Mouse (Mus musculus) heart, adult 2 months (tissue): ENCODE results near the gene Snrpd2. TPM values are rescaled to one million over a fixed set of nuclear protein-coding genes. Genes with fewer than 3 reads are reported as not detected.

Experiments
- DNase-seq, 2 experiments: peaks; one replicate each; pipeline ENCODE4 v3.0.0; 2021
- H3K27ac ChIP-seq: fragments of 200-600 bp; 2 replicates; pipeline ENCODE4 v1.8.1; 2022
- H3K27me3 ChIP-seq: fragments of 200-500 bp; 2 replicates; pipeline ENCODE4 v1.6.1; 2012; ENCODE audit warnings: mild to moderate bottlenecking, low read length, inconsistent platforms, mixed read lengths; ENCODE audit not compliant: control insufficient read depth, insufficient read depth
- H3K36me3 ChIP-seq: fragments of 200-500 bp; 2 replicates; pipeline ENCODE4 v1.6.1; 2012; ENCODE audit warnings: low read length, inconsistent platforms; ENCODE audit not compliant: control insufficient read depth, insufficient read depth
- H3K4me1 ChIP-seq: fragments of 200-500 bp; 2 replicates; pipeline ENCODE4 v1.6.1; 2011; ENCODE audit warnings: low read length; ENCODE audit not compliant: control insufficient read depth, insufficient read depth
- H3K4me3 ChIP-seq: fragments of 200-600 bp; 2 replicates; pipeline ENCODE4 v1.8.1; 2022
- H3K79me2 ChIP-seq: fragments of 200-500 bp; replicated peaks from 2 replicates; pipeline ENCODE4 v1.6.1; 2012; ENCODE audit warnings: mild to moderate bottlenecking, inconsistent platforms, low read length, moderate library complexity, mixed read lengths; ENCODE audit not compliant: control insufficient read depth, insufficient read depth
- H3K9ac ChIP-seq: fragments of 200-500 bp; 2 replicates; pipeline ENCODE4 v1.6.1; 2012; ENCODE audit warnings: low read depth, mild to moderate bottlenecking, control low read depth, inconsistent platforms, low read length, mixed read lengths
- CTCF ChIP-seq: fragments of 200-600 bp; IDR thresholded peaks from 2 replicates; pipeline ENCODE4 v1.8.1; 2022; ENCODE audit warnings: antibody characterized with exemption, mild to moderate bottlenecking, moderate library complexity
- EP300 ChIP-seq: fragments of 200-500 bp; IDR thresholded peaks from 2 replicates; pipeline ENCODE4 v1.6.1; 2011; ENCODE audit warnings: low read depth, low read length, control low read depth; ENCODE audit not compliant: insufficient read depth
- POLR2A ChIP-seq: fragments of 200-500 bp; IDR thresholded peaks from 2 replicates; pipeline ENCODE4 v1.6.1; 2011; ENCODE audit warnings: mild to moderate bottlenecking, low read depth, low read length, control low read depth; ENCODE audit not compliant: insufficient read depth
- WGBS: fragments of 180-500 bp; shearing (Covaris S2); methylation state at CpG from one replicate; pipeline ENCODE4 v1.1.7; 2018; 5-methylcytosine and 5-hydroxymethylcytosine counted together
- intact Hi-C: fragments of 180-260 bp; cut with DNase I; formaldehyde crosslinking; loops from one replicate; pipeline ENCODE4 v1.15.1; 2025
- polyA plus RNA-seq: library from polyadenylated mRNA; depleted of rRNA; stranded (reverse); fragments of >200 nt; gene quantifications from 2 replicates; pipeline ENCODE4 v1.2.3, GENCODE M21; 2012
- total RNA-seq, 2 experiments: library from RNA; stranded (reverse); gene quantifications; 2 replicates each; pipeline ENCODE4 v1.2.3; 2021

Gene Snrpd2
- total and polyA plus RNA-seq, 3 experiments, result 28.6 to 68.7 (median 58.7) TPM

GRCm38 (mm10) chr7:19129396-19129795 is 20.1 kb upstream of the Snrpd2 start:
- Histone ChIP-seq H3K4me3 (no peak overlapping the region), H3K79me2 (peaks cover 2% of the 10 kb centered on the region; the same call in 1 of the 2 replicates), H3K4me1 (peaks cover 4% of the 10 kb centered on the region), H3K9ac (no peak overlapping the region), H3K36me3 (no peaks in the 10 kb centered on the region), H3K27ac (no peak overlapping the region), H3K27me3 (no peaks in the 10 kb centered on the region)
- DNase-seq, result no peak
- intact Hi-C loops, result no loop called here
- 84% methylated on average over 5 of the region's 5 CpGs for WGBS
- TF ChIP-seq EP300 (no peak), POLR2A (no peak), CTCF (no peak)

- WGBS, result 17% methylated on average over 4 of the region's 4 CpGs
- peak; percentile 47 for TF ChIP-seq CTCF
- no peak for TF ChIP-seq EP300
- TF ChIP-seq POLR2A, result no peak
- H3K9ac ChIP-seq, result peak overlapping the region; percentile 36; the same call in 1 of the 2 replicates
These were observed 18.9 kb upstream of the Snrpd2 start for GRCm38 (mm10) chr7:19130657-19131056.

GRCm38 (mm10) chr7:19131324-19131848 is 18.1 kb upstream of the Snrpd2 start:
- under 1% methylated on average over 39 of the region's 39 CpGs for WGBS
- H3K4me3 ChIP-seq, result peak overlapping the region; percentile 54
- H3K27me3 ChIP-seq, result no peaks in the 10 kb centered on the region
- peak; percentile 95 to 98 for DNase-seq
- peaks cover 4% of the 10 kb centered on the region for H3K4me1 ChIP-seq
- H3K36me3 ChIP-seq, result no peaks in the 10 kb centered on the region
- H3K9ac ChIP-seq, result peak overlapping the region; percentile 46
- H3K79me2 ChIP-seq, result peaks cover 3% of the 10 kb centered on the region
- TF ChIP-seq EP300, result peak; percentile 87
- peak; percentile 91 for TF ChIP-seq CTCF
- peak; percentile 52; the same call in 1 of the 2 replicates for TF ChIP-seq POLR2A
- peak overlapping the region; percentile 85 for H3K27ac ChIP-seq
- intact Hi-C loops, result loop anchor here (5.0 kb wide), 1 partner anchor 59 kb away; no protein-coding TSS in a partner anchor

More at GRCm38 (mm10) chr7:19130657-19131056, 18.9 kb upstream of the Snrpd2 start:
- no peak for DNase-seq
- peaks cover 4% of the 10 kb centered on the region for H3K4me1 ChIP-seq
- peak overlapping the region; percentile 85 for H3K27ac ChIP-seq
- no peaks in the 10 kb centered on the region for H3K27me3 ChIP-seq
- H3K36me3 ChIP-seq, result no peaks in the 10 kb centered on the region
- intact Hi-C loops, result loop anchor here (1.0 to 5.0 kb wide), 2 partner anchors 10 to 58 kb away; no protein-coding TSS in a partner anchor
- H3K4me3 ChIP-seq, result no peak overlapping the region; the same call in 1 of the 2 replicates
- H3K79me2 ChIP-seq, result peaks cover 2% of the 10 kb centered on the region; the same call in 1 of the 2 replicates

GRCm38 (mm10) chr7:19136168-19136567 is 13.4 kb upstream of the Snrpd2 start:
- intact Hi-C loops, result no loop called here
- DNase-seq, result no peak
- no peaks in the 10 kb centered on the region for H3K36me3 ChIP-seq
- WGBS, result 92% methylated on average over 13 of the region's 13 CpGs
- H3K4me1 ChIP-seq, result peaks cover 2% of the 10 kb centered on the region; the same call in 1 of the 2 replicates
- H3K9ac ChIP-seq, result no peak overlapping the region
- H3K4me3 ChIP-seq, result no peak overlapping the region
- H3K79me2 ChIP-seq, result peaks cover 2% of the 10 kb centered on the region
- no peak overlapping the region for H3K27ac ChIP-seq
- TF ChIP-seq EP300 (no peak), POLR2A (no peak), CTCF (no peak)
- H3K27me3 ChIP-seq, result no peaks in the 10 kb centered on the region

- TF ChIP-seq EP300 (no peak), POLR2A (no peak), CTCF (no peak)
- 90% methylated on average over 38 of the region's 38 CpGs for whole genome bisulfite sequencing
- Histone ChIP-seq H3K27me3 (no peaks in the 10 kb centered on the region), H3K4me1 (peaks cover 2% of the 10 kb centered on the region; the same call in 1 of the 2 replicates), H3K36me3 (no peaks in the 10 kb centered on the region), H3K79me2 (peaks cover 2% of the 10 kb centered on the region), H3K4me3 (no peak overlapping the region), H3K9ac (no peak overlapping the region), H3K27ac (no peak overlapping the region)
- intact Hi-C loops, result no loop called here
- DNase-seq, result no peak
These were observed 12.7 kb upstream of the Snrpd2 start for GRCm38 (mm10) chr7:19136673-19137334.

GRCm38 (mm10) chr7:19137380-19137779 is 12.1 kb upstream of the Snrpd2 start:
- intact Hi-C loops, result no loop called here
- Histone ChIP-seq H3K27me3 (no peaks in the 10 kb centered on the region), H3K9ac (no peak overlapping the region), H3K4me1 (no peaks in the 10 kb centered on the region), H3K27ac (no peak overlapping the region), H3K36me3 (no peaks in the 10 kb centered on the region), H3K79me2 (peaks cover 2% of the 10 kb centered on the region), H3K4me3 (no peak overlapping the region)
- DNase-seq, result peak; percentile 31 to 53
- 46% methylated on average over 5 of the region's 5 CpGs for WGBS
- TF ChIP-seq CTCF (peak; percentile 67), EP300 (no peak)
